Mouse (Mus musculus): ENCODE measurements at regions not wholly inside any gene's neighbourhood (a gene's known extent, or its start where the extent isn't known, plus 50 kb on each side); places are given as distances from the start of the nearest gene placed in this dataset.

DNA sequence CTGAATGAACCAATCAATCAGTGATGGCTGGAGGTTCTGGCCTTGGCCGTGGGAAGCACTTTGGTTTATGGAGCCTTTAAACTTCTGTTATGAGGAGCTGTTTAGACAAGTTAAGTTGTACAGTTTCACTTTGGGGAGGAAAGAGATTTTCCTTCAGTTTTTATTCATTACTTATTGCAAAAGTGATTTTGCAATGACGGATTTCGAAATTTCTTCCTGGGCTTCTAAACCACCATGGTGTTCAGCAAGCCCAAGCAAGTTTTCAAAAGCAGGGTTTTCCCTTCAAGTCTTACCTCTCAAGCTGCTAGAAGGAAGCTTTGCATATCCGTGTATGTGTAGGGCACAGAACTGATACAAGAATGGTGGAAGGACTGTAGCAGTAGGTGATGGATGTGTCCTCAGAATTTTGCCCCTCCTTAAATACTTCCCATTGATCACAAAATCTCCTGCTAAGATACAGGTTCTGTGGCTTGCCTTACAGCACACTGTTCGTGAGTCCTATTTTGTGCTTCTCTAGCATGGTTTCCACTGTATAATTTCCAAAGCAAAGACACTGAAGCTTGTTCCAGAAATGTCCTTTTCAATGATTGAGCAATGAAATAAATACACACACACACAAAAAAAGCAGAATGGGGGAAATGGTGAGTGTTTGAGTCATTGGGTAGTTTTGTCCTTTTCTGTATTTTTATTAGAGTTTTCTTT is 448.6 kb upstream of the Btbd3 start:
- TF ChIP-seq POLR2A (IDR thresholded peaks at IDR 0.05; ENCODE audit: borderline replicate concordance, extremely low read depth, low read depth, low read length) (no peak), CTCF (IDR thresholded peaks at IDR 0.05; ENCODE audit: insufficient read depth, low read length) (no peak)

Data from lung, adult 2 months (tissue).